Mouse (Mus musculus) heart, postnatal 14 days (tissue): ENCODE data around the gene Lin28a. TPM values are rescaled to one million over a fixed set of nuclear protein-coding genes. Genes with fewer than 3 reads are reported as not detected.

ENCODE experiments used
- DNase-seq, 2 experiments: peaks; one replicate each; pipeline ENCODE4 v3.0.0; 2021 to 2022
- intact Hi-C: fragments of 180-260 bp; cut with DNase I; formaldehyde crosslinking; loops from one replicate; pipeline ENCODE4 v1.15.1; 2025
- total RNA-seq, 2 experiments: library from RNA; stranded (reverse); gene quantifications; 2 replicates each; pipeline ENCODE4 v1.2.3; 2021

The Lin28a gene
- total RNA-seq, 2 experiments from 2014 or later: not detected

GRCm38 (mm10) chr4:134019641-134020351 is 1.2 kb upstream of the Lin28a start:
- DNase-seq: no peak
- intact Hi-C loops: no loop called here

GRCm38 (mm10) chr4:134019210-134019609 is 569 bp upstream of the Lin28a start:
- intact Hi-C loops: no loop called here
- no peak for DNase-seq

- intact Hi-C loops: no loop called here
- DNase-seq: no peak
Observed at GRCm38 (mm10) chr4:134018038-134018778, 433 bp downstream of the Lin28a start.

- intact Hi-C loops: no loop called here
- no peak for DNase-seq
Observed at GRCm38 (mm10) chr4:134017201-134017865, 1.3 kb downstream of the Lin28a start.

- DNase-seq: no peak
- intact Hi-C loops: no loop called here
Observed at GRCm38 (mm10) chr4:134016767-134017166, 1.9 kb downstream of the Lin28a start.

- intact Hi-C loops: no loop called here
- DNase-seq: no peak
Observed at GRCm38 (mm10) chr4:134016208-134016607, 2.4 kb downstream of the Lin28a start.

- intact Hi-C loops: no loop called here
- DNase-seq: peak in 1 of 2 experiments; percentile 14
Observed at GRCm38 (mm10) chr4:134012858-134013528, 5.6 kb downstream of the Lin28a start.

GRCm38 (mm10) chr4:134011450-134012414 is 6.9 kb downstream of the Lin28a start:
- DNase-seq: no peak
- intact Hi-C loops: no loop called here

GRCm38 (mm10) chr4:134009709-134010108 is 8.9 kb downstream of the Lin28a start:
- intact Hi-C loops: no loop called here
- DNase-seq: no peak

GRCm38 (mm10) chr4:134006845-134007244 is 11.8 kb downstream of the Lin28a start:
- intact Hi-C loops: no loop called here
- DNase-seq: no peak

GRCm38 (mm10) chr4:134005581-134006358 is 12.9 kb downstream of the Lin28a start:
- intact Hi-C loops: no loop called here
- DNase-seq: no peak

GRCm38 (mm10) chr4:134002903-134003302 is 15.7 kb downstream of the Lin28a start:
- intact Hi-C loops: no loop called here
- no peak for DNase-seq

- intact Hi-C loops: no loop called here
- no peak for DNase-seq
Observed at GRCm38 (mm10) chr4:134002246-134002645, 16.4 kb downstream of the Lin28a start.

- intact Hi-C loops: no loop called here
- DNase-seq: no peak
Observed at GRCm38 (mm10) chr4:134001710-134002109, 16.9 kb downstream of the Lin28a start.

GRCm38 (mm10) chr4:134000466-134001438 is 17.9 kb downstream of the Lin28a start, which contains the start of gene Dhdds:
Dhdds (minus strand) TSS chr4:134000918.
- peak; percentile 94 to 96 for DNase-seq
- intact Hi-C loops: no loop called here

- no peak for DNase-seq
- intact Hi-C loops: no loop called here
Observed at GRCm38 (mm10) chr4:133994697-133995096, 23.9 kb downstream of the Lin28a start.

GRCm38 (mm10) chr4:133991087-133991660 is 27.5 kb downstream of the Lin28a start:
- no peak for DNase-seq
- intact Hi-C loops: no loop called here
